Comparison of ENCODE assay signal across 21 mouse cellular contexts in genomic region chr4:65765312-65765711, GRCm38 (mm10).
"Had no signal": no experiment of that assay in that cellular context is flagged by ENCODE, and none has a peak within 500 bp of the region (broad histone marks: within the 10 kb centered on the region; RNA-seq: fewer than 3 reads in every experiment).

No protein-coding gene starts in this region.

- DNase-seq: heart, postnatal 10 days; heart, postnatal 14 days; heart, postnatal 36 days; heart, postnatal 4 days; kidney, adult 11 months; kidney, adult 18-20 months; kidney, adult 2 months; kidney, adult 8-10 months; kidney, adult 9 months; kidney, postnatal 10 days; kidney, postnatal 14 days; kidney, postnatal 25 days; kidney, postnatal 36 days; kidney, postnatal 4 days; layer of hippocampus, adult 9-11 months; layer of hippocampus, postnatal 36 days had no signal

- ATAC-seq: hindbrain, postnatal 0 days; inflammation-experienced regulatory T-cells, adult 6 months; intestine, embryonic 15.5 days; intestine, embryonic 16.5 days; intestine, postnatal 0 days had no signal
